Mouse (Mus musculus) CH12.LX (cell line): Measurements from ENCODE around the gene BC005624. TPM values are rescaled to one million over a fixed set of nuclear protein-coding genes. Genes with fewer than 3 reads are reported as not detected.

ENCODE experiments used
- DNase-seq: peaks from one replicate; pipeline ENCODE4 v3.0.0-alpha.2; 2013; ENCODE audit errors: extremely low read depth
- H3K27ac ChIP-seq: 2 replicates; pipeline ENCODE4 v1.5.1; 2012; ENCODE audit warnings: low read depth, mild to moderate bottlenecking, control low read depth, moderate library complexity; ENCODE audit not compliant: insufficient read depth
- H3K27me3 ChIP-seq: replicated peaks from 2 replicates; pipeline ENCODE3; 2012; ENCODE audit warnings: inconsistent platforms
- H3K36me3 ChIP-seq, 2 experiments: replicated peaks in 1 of 2; 2 replicates each; pipeline versions ENCODE3 to v1.6.1; 2012; ENCODE audit warnings: inconsistent platforms in 1 of 2, low read length in 1 of 2, mild to moderate bottlenecking in 1 of 2, mixed read lengths in 1 of 2, moderate library complexity in 1 of 2; ENCODE audit not compliant: control insufficient read depth in 1 of 2, insufficient read depth in 1 of 2
- H3K4me1 ChIP-seq, 2 experiments: 2 replicates each; pipeline ENCODE4 v1.6.1; 2012; ENCODE audit warnings: inconsistent platforms in 1 of 2, moderate library complexity in 1 of 2; ENCODE audit not compliant: insufficient read depth in 2 of 2, control insufficient read depth in 1 of 2
- H3K4me2 ChIP-seq: 2 replicates; pipeline ENCODE4 v1.6.1; 2012; ENCODE audit warnings: low read depth, mild to moderate bottlenecking, control low read depth; ENCODE audit not compliant: poor library complexity, insufficient read depth, severe bottlenecking
- H3K4me3 ChIP-seq, 3 experiments: fragments of 150-350 bp in 1 of 3; sonication (generic) in 1 of 3; replicated peaks in 1 of 3; 2 replicates each; pipeline versions ENCODE3 to v1.5.1; 2011 to 2012; ENCODE audit warnings: low read depth in 2 of 3, low read length in 2 of 3, mild to moderate bottlenecking in 2 of 3, moderate library complexity in 2 of 3, control low read depth in 1 of 3, improper control_type of control experiment in 1 of 3, inconsistent platforms in 1 of 3, mixed read lengths in 1 of 3; ENCODE audit not compliant: poor library complexity in 1 of 3
- H3K79me2 ChIP-seq: replicated peaks from 2 replicates; pipeline ENCODE4 v1.6.1; 2012; ENCODE audit warnings: mild to moderate bottlenecking, moderate library complexity; ENCODE audit not compliant: control insufficient read depth, poor library complexity, insufficient read depth, severe bottlenecking; ENCODE audit errors: extremely low read depth
- H3K9ac ChIP-seq: 2 replicates; pipeline ENCODE4 v1.6.1; 2012; ENCODE audit warnings: low read depth, mild to moderate bottlenecking, control low read depth, moderate library complexity; ENCODE audit not compliant: insufficient read depth
- H3K9me3 ChIP-seq: replicated peaks from 2 replicates; pipeline ENCODE3; 2012; ENCODE audit warnings: low read length, inconsistent platforms, mixed read lengths
- CHD1 ChIP-seq: IDR thresholded peaks from 2 replicates; pipeline ENCODE4 v1.6.1; 2012; ENCODE audit warnings: low read depth, low read length, improper control_type of control experiment, inconsistent platforms
- CTCF ChIP-seq, 2 experiments: IDR thresholded peaks in 1 of 2; conservative IDR thresholded peaks in 1 of 2; 2 replicates each; pipeline ENCODE4 v1.5.1; 2011 to 2012; ENCODE audit warnings: low read depth in 2 of 2, low read length in 2 of 2, improper control_type of control experiment in 1 of 2, inconsistent platforms in 1 of 2, mild to moderate bottlenecking in 1 of 2, moderate library complexity in 1 of 2
- EP300 ChIP-seq: IDR thresholded peaks from 2 replicates; pipeline ENCODE4 v1.6.1; 2011; ENCODE audit warnings: low read length, improper control_type of control experiment
- ETS1 ChIP-seq: conservative IDR thresholded peaks from 2 replicates; pipeline ENCODE4 v1.6.1; 2012; ENCODE audit warnings: low read depth, mild to moderate bottlenecking, inconsistent platforms, low read length, improper control_type of control experiment, moderate library complexity
- HCFC1 ChIP-seq: IDR thresholded peaks from 2 replicates; pipeline ENCODE4 v1.6.1; 2012; ENCODE audit warnings: low read depth, mild to moderate bottlenecking, inconsistent platforms, low read length, improper control_type of control experiment
- MXI1 ChIP-seq: IDR thresholded peaks from 2 replicates; pipeline ENCODE4 v1.6.1; 2011; ENCODE audit warnings: mild to moderate bottlenecking, low read depth, low read length, improper control_type of control experiment
- NRF1 ChIP-seq: IDR thresholded peaks from 2 replicates; pipeline ENCODE4 v1.6.1; 2014; ENCODE audit warnings: low read depth, mild to moderate bottlenecking, inconsistent platforms, low read length, improper control_type of control experiment, moderate library complexity
- PAX5 ChIP-seq: IDR thresholded peaks from 2 replicates; pipeline ENCODE4 v1.6.1; 2012; ENCODE audit warnings: low read length, inconsistent platforms, mixed read lengths
- POLR2A ChIP-seq: IDR thresholded peaks from 2 replicates; pipeline ENCODE4 v1.6.1; 2011; ENCODE audit warnings: low read depth, mild to moderate bottlenecking, improper control_type of control experiment, low read length
- RAD21 ChIP-seq: IDR thresholded peaks from 2 replicates; pipeline ENCODE4 v1.6.1; 2011; ENCODE audit warnings: low read depth, mild to moderate bottlenecking, low read length, improper control_type of control experiment, moderate library complexity
- SIN3A ChIP-seq: IDR thresholded peaks from 2 replicates; pipeline ENCODE4 v1.6.1; 2012; ENCODE audit warnings: low read length, improper control_type of control experiment, inconsistent platforms
- SMC3 ChIP-seq: IDR thresholded peaks from 2 replicates; pipeline ENCODE4 v1.6.1; 2011; ENCODE audit warnings: low read depth, low read length, improper control_type of control experiment
- TCF12 ChIP-seq: IDR thresholded peaks from 2 replicates; pipeline ENCODE4 v1.6.1; 2014; ENCODE audit warnings: low read depth, mild to moderate bottlenecking, inconsistent platforms, low read length, improper control_type of control experiment
- USF2 ChIP-seq: conservative IDR thresholded peaks from 2 replicates; pipeline ENCODE4 v1.6.1; 2011; ENCODE audit warnings: low read depth, low read length, improper control_type of control experiment
- ZC3H11A ChIP-seq: IDR thresholded peaks from 2 replicates; pipeline ENCODE4 v1.6.1; 2012; ENCODE audit warnings: low read depth, mild to moderate bottlenecking, inconsistent platforms, low read length, improper control_type of control experiment
- ZKSCAN1 ChIP-seq: IDR thresholded peaks from 2 replicates; pipeline ENCODE4 v1.6.1; 2012; ENCODE audit warnings: low read depth, inconsistent platforms, low read length, improper control_type of control experiment, borderline replicate concordance
- dilution Hi-C: fragments of 300-500 bp; cut with MboI; formaldehyde crosslinking; loops from 2 replicates; pipeline ENCODE4 v1.14.3; 2020; ENCODE audit warnings: low sequenced_read_pairs; ENCODE audit not compliant: extremely low pct_unique_long_range_greater_than_20kb, extremely low pct_ligation_motif_present
- in situ Hi-C: fragments of 300-500 bp; cut with MboI; formaldehyde crosslinking; loops from 3 replicates; pipeline ENCODE4 v1.14.3; 2019; ENCODE audit warnings: low sequenced_read_pairs, low pct_ligation_motif_present, low pct_unique_long_range_greater_than_20kb, mixed read lengths
- polyA plus RNA-seq: library from polyadenylated mRNA; unstranded; fragments of >175 nt; gene quantifications from 2 replicates; pipeline ENCODE4 v1.2.1, GENCODE M21; 2012; ENCODE audit warnings: low read depth; ENCODE audit not compliant: insufficient read length
- total RNA-seq, 2 experiments: library from RNA; depleted of rRNA; stranded (reverse); fragments of 300-350 nt in 1 of 2; fragments of >200 nt in 1 of 2; gene quantifications; 2 replicates each; pipeline ENCODE4 v1.2.3; 2012 to 2014

BC005624 gene
- total and polyA plus RNA-seq, 3 experiments: 40.5 to 68.1 (median 43.2) TPM

DNA sequence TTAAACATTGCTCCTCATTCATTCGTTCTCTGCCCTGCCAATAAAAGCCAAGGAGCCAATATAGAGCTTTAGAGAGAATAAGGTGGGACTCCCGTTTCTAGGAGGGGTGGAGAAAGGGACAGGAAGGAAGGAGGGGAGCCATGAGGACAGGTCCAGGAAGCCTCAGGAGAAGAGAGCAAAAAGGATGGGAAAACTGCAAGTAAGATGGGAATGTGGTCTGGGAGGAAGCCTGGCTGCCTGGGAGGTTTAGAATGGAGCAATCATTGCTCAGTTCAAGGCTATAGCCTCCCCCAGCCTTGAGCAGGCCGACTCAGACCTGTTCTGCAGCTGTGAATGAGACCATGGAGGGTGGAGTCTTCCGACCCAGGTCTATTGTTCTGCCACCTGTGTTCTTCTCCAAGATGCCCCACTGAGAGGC lies 43.4 kb downstream of the BC005624 start:
- no peak for DNase-seq
- Histone ChIP-seq H3K9me3 (no peaks in the 10 kb centered on the region), H3K79me2 (no peaks in the 10 kb centered on the region), H3K36me3 (no peaks in the 10 kb centered on the region), H3K9ac (no peak overlapping the region), H3K27me3 (peaks cover 2% of the 10 kb centered on the region), H3K4me3 (peak overlapping the region in 1 of 3 experiments; percentile 25), H3K4me1 (peaks cover 2 to 11% of the 10 kb centered on the region in 2 experiments; a peak in 3 of 4 replicates), H3K4me2 (no peak overlapping the region), H3K27ac (no peak overlapping the region)
- in situ Hi-C loops: loop anchor here (10.0 kb wide), 1 partner anchor 504 kb away; no protein-coding TSS in a partner anchor
- TF ChIP-seq HCFC1: no peak
- TF ChIP-seq ZC3H11A: no peak
- dilution Hi-C loops: no loop called here

DNA sequence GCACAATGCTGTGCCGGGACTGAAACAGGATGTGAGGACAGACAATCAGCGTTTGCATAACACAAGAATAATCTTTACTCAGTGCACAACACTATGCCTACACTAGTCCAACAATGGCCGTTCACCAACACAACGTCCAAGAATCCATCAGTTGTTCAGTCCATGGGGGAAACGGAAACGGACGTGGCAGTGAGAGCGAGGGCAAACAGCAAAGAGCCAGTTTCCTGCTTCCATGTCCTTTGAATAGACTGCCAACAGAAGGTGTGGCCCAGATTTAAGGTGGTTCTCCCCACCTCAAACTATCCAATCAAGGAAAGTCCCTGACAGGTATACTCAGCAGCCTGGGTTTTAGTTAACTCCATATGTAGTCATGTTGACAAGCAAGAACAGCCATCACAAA lies 44.3 kb downstream of the BC005624 start:
- H3K36me3 ChIP-seq: no peaks in the 10 kb centered on the region
- TF ChIP-seq RAD21 (no peak), SMC3 (no peak), PAX5 (no peak), CHD1 (no peak), TCF12 (no peak), POLR2A (no peak), USF2 (no peak), SIN3A (no peak), ETS1 (no peak), CTCF (conservative IDR thresholded peaks at IDR 0.05 in 1 of 2, IDR thresholded peaks at IDR 0.05 in 1 of 2; ENCODE audit: low read depth in 2 of 2, low read length in 2 of 2) (no peak), ZKSCAN1 (no peak), EP300 (no peak), HCFC1 (no peak), MXI1 (no peak), NRF1 (no peak)
- no peaks in the 10 kb centered on the region for H3K79me2 ChIP-seq
- no peak for DNase-seq
- H3K4me3 ChIP-seq: no peak overlapping the region
- no peak overlapping the region for H3K9ac ChIP-seq
- dilution Hi-C loops (no loop called here), in situ Hi-C loops (loop anchor here (10.0 kb wide), 1 partner anchor 503 kb away; no protein-coding TSS in a partner anchor)
- peaks cover 2 to 11% of the 10 kb centered on the region in 2 experiments; a peak in 3 of 4 replicates for H3K4me1 ChIP-seq
- no peak overlapping the region for H3K4me2 ChIP-seq
- no peaks in the 10 kb centered on the region for H3K9me3 ChIP-seq
- H3K27me3 ChIP-seq: no peaks in the 10 kb centered on the region
- H3K27ac ChIP-seq: no peak overlapping the region
